Mouse (Mus musculus): ENCODE data around the gene Ablim1.

Gene Ablim1

DNA sequence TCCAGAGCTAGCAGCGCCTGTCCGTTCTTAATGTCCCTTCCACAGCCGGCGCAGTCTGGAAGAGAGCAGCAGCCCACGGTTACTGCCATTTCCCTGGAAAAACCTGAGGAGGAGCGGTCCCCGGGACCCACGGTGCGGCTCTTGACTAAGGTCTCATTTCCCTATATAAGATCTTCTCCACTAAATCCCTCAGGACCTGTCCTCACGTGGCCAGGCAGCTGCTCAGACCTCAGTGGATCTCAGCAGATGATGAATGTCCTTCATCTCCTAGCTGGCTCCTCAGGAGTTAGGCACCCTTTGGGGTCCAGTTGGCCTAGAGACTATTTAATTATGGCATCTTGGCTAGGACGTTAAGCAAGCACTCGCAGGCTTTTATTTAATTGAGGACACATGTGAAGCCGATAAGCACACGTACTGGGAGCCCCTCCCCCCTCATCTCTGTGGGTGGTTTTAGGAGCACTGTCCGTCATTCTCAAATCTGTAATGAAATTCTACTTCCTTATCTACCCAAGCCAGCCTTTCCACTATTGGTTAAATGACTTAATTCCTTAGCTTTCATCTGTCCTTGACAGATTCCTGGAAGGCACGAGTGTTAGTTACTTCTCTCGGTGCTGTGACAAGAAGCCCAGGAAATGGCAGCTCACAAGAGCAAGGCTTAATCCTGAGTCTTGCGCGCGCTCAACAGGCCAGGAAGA is 179.9 kb downstream of the Ablim1 start:
- intact Hi-C loops (cut with DNase I) = loop anchor here (5.0 to 10.0 kb wide), 2 partner anchors 192 to 220 kb away; no protein-coding TSS in a partner anchor

DNA sequence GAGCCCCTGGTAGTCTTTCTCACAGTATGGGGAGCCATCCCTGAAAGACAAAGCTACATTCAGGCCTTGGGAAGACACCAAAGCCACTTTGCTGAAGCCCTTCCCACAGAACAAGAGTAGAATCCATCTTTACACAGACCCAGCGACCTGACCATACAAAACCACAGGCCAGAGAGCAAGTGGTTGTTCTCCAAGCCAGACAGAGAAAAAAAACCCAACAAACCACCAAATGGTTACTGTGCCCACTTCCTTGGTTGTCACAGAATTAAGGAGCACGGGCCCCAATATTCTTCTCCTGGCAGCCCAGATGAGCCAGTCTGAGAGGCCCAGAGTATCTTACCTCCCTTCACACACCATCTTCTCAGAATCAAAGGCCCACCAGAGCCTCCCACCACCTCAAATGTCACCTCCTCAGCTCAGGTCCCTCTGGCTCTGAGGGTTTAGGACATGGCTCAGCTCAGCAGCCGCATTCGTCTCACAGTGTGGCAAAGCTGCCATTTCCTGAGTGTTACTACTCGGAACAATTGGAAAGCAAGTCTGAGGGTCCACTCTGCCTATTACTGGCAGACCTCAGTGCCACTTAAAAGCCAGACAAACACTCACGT is 181.7 kb downstream of the Ablim1 start:
- intact Hi-C loops (cut with DNase I) = loop anchor here (10.0 kb wide), 1 partner anchor 218 kb away; no protein-coding TSS in a partner anchor

DNA sequence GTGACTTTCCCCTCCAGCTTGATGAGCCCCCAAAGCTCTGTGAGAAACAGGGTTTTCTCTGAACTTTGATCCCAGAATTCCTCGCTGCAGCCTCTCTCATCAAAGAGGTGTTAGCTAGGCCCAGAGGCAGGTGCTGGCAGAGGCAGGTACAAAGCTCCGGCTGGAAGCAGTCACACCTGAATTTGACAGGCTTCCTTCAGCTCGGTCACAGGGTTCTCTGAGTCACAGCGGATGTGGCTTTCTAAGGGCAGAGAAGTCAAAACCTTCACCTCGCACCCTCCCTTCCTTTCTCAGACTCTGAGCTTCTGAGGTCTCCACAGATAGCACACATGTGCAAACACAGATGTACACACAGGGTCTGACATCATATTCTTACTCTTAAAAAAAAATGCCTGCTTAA is 182.4 kb downstream of the Ablim1 start:
- intact Hi-C loops (cut with DNase I) = loop anchor here (10.0 kb wide), 1 partner anchor 217 kb away; no protein-coding TSS in a partner anchor

DNA sequence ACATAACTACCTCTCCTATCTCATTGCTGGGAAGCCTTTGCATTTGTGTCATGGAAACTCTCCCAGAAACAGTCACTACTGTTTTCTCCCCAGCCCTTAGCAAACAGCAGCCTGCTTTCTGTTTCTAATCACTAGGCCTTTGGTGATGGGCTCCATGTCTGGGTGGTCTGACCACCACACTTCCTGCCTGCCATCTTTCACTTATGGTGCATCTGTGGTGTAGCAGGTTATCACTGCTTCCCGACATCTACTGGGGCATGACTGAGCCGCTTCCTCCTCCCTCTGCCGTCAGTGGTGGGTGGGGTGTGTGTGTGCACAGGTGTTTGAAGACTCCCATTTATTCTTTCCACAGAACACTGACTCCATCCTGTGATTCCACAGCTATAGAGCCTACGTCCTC is 183.4 kb downstream of the Ablim1 start:
- intact Hi-C loops (cut with DNase I) = loop anchor here (10.0 kb wide), 1 partner anchor 217 kb away; no protein-coding TSS in a partner anchor

DNA sequence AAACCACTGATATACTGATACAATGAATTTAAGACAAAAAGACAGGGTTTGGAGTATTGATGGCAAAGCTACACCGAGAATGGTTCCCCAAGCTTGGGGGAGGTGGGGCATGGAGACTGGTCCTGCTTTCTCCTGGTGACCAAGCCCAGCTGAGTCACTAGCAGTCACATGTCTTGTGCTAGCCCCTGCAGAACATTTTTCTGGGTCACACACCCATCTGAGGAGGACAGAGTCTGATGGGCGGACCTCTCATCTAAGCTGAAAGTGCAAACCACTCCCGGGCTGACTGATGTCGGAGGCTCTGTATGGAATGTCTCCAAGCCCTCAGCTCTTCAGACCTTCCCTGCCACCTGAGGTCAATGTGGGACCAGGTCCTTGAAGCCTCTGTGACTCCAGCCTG is 184.1 kb downstream of the Ablim1 start:
- intact Hi-C loops (cut with DNase I) = loop anchor here (10.0 kb wide), 1 partner anchor 216 kb away; no protein-coding TSS in a partner anchor

DNA sequence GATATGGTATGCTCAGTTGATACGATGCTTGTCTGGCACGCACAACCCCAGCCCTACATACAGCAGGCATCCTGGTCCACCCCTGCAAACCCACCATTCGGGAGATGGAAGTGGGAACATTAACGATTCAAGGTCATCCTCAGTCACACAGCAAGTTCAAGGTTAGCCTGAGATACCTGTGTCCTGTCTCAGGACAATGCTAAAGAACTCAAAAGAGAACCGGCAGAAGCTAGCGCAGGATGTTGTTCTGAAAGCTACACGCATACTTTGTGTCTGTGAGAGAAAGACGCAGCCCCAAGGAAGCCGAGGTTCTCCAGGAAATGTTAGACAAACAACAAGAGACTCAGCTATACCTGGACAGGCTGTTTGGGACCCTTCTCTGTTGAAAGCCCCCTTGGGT is 185.0 kb downstream of the Ablim1 start:
- intact Hi-C loops (cut with DNase I) = loop anchor here (10.0 kb wide), 1 partner anchor 215 kb away; no protein-coding TSS in a partner anchor

DNA sequence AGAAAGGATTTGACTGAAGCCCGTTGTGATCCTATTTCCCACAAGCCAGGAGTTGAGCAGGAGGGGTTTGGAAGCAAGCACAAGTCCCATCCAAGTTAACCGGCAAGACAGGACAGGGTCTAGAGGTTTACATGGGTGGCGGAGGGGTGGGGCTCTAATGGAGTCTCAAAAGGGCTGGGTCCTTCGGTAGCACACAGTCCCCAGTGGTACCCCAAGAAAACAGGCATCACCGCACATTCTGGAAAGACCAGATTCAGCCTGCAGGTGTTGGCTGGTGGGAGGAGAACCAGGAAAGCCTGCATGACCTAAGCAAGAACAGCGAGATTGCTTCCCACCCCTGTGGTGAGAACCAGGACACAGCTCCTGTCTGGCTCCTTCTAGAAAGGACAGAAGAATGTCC is 186.7 kb downstream of the Ablim1 start:
- intact Hi-C loops (cut with DNase I) = no loop called here

DNA sequence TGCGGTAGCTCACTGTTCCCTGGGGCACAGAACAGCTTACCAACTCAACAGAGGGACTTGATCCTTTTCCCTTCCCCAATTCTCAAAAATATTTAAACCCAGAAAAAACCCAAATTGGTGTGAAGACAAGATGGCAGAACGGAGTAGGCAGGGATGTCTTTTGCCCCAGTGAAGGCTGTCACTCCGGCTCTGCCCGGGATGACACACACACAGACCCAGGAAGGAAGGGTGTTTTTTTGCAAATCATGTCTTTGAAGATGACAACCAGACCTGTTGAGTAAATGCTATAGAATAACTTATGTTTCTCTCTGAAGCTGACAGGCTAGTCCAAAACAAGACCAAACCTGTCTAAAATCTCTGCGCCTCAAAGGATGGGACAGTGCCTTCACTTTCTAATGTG is 187.2 kb downstream of the Ablim1 start:
- intact Hi-C loops (cut with DNase I) = no loop called here

DNA sequence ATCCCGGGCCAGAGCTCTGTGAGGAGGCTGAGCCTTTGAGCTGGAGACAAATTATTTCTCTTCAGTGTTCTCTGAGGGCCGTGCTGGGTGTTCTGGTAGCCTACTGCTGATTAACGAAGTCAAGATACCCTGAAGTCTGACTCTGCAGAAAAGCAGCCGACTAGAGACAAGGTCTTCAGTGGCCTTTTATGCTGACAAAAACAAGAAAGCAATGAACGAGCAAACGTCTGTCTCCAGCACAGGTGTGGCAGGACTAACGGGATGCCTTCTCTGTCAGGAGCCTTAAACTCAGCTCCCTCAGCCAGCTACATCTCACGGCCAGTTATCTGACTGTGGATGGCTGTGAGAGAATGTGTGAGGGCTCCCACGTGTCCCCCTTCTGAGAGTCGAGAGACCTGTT is 187.8 kb downstream of the Ablim1 start:
- intact Hi-C loops (cut with DNase I) = no loop called here

DNA sequence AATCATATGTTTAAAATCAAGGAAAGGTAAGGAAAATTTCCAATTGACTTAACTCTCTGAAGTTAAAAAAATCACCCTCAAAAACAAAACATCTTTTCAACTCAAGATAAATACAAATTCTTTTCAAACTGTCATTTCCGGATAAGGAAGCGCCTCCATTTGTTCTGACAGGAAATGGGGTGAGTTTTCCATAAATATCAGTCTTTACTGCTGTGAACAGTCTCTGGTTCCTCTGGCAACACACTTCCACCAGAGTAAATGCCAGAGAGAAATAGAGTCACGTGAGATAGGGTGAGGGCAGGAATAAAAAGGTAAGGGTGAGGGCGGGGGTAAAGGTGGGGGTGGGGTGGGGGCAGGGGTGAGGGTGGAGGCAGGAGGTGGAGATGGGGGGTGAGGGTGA is 189.8 kb downstream of the Ablim1 start:
- intact Hi-C loops (cut with DNase I) = no loop called here

DNA sequence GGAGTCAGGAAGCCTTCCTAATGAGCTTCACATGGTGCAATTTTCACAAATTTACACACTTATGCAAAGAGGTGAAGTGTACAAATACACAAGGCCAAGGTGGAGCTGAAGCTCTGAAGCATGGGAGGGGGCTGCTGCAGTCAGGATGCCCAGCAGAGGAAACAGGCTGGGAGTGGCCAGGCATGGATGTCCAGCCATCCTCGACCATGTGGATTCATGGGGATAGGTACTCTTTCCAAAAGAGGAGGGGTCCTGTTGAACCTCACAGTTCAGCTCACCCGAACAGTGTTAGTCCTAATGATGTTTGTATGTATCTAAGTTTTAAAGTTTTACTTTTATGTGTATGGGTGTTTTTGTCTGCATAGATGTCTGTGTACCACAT is 190.6 kb downstream of the Ablim1 start:
- intact Hi-C loops (cut with DNase I) = no loop called here

DNA sequence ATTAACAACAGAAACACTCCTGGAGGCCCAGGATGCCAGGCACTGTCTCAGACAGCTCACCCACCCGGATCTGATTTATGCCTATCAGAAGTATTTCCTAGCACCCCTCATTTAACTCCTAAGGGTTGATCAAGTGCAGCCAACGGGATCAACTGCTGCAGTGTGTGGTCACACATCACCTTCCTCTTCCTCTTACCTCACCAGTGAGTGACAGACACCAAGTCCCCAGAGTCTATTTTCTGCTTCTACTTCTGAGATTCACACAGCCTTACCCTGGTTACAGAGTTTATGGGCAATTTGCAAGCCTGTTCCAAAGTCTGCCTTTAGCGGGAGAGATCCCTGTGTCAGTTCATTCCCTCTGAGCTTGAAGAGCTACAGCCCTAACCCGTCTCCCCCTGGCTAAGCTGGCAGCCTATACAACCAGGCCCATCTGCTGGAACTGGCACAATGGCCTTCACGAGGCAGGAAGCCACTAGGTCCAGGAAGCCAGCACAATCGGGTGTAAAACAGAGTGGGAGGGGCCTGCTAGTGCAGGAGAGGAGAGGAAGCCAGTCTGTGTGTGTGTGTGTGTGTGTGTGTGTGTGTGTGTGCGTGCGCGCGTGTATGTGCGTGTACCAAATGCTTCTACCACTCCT is 191.1 kb downstream of the Ablim1 start:
- intact Hi-C loops (cut with DNase I) = no loop called here

DNA sequence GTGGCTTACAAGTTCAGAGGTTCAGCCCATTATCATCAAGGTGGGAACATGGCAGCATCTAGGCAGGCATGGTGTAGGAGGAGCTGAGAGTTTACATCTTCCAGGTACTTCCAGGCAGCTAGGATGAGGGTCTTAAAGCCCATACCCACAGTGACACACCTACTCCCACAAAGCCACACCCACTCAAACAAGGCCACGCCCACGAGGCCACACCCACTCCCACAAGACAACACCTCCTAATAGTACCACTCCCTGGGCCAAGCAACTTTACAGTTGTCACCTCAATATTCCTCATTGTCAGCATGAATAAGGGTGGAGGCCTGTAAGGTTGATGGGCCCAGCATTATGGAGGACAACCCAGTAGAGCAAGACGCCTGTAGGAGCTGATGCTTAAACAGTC is 192.5 kb downstream of the Ablim1 start:
- intact Hi-C loops (cut with DNase I) = no loop called here

DNA sequence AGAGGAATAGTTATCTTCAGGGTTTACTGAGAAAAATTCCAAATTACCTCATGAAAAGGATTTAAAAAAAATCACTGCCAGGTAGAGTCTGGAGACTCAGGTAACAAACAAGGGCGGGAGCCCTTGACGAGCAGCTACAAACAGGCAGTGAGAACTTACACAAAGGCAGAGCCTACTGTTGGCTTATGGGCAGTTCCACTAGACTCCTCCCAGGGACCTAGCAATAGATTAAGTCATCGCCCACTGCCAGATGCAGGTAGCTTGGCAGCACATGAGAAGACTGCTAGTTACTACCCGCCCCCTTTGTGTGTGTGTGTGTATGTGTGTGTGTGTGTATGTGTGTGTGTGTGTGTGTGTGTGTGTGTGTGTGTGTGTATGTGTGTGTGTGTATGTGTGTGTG is 193.7 kb downstream of the Ablim1 start:
- intact Hi-C loops (cut with DNase I) = no loop called here

DNA sequence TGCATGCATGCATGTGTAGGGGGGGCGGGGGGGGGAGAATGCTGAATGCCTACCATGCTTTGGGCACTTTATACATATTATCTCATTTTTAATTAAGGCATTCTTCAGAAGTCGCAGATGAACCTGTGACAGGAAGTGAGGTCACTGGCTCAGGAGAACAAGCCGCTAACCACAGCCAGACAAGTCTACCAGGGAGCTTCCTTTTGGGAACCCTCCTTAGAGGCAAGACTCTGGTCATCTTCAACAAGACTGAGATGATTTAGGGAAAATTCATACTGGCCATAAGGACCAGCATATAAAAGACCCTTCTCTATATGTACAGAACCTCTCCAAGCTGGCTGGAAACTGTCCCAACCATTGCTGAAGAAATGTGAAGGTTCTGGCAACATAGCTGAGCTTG is 195.1 kb downstream of the Ablim1 start:
- intact Hi-C loops (cut with DNase I) = no loop called here

DNA sequence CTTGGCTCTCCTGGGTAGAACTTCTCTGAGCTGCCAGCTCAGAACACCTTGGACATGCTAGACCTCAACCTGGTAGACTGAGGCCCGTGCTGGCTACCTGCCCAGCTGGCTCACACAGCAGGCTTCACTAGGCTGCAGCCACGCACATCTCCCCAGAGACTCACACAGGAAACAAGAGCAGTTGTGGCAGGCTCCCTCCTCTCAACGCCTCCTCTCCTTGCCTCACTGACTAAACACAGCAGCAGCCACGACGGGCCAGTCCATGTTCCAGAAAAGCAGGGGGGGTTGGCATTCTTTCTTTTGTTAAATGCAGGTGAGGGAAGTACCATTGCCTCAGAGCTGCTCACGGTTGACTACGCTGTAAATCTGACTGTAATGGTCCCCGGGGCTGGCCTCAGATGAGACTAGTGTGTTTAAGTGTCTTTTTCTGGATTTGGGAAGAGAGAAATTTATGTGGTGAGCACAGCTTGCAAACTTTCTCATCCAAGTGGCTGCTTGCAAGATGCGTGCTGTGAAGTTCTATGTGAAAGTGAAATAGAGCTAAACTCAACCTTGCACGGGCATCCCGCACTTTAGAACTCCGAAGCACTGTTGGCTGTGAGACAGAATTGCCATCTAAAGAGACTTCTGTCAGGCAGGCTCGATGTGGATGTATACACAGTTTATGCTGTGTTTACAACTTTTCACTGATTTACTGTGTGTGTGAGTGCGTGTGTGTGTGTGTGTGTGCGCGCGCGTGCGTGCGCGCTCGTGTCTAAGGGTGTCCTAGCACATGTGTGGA is 195.7 kb downstream of the Ablim1 start:
- intact Hi-C loops (cut with DNase I) = no loop called here

DNA sequence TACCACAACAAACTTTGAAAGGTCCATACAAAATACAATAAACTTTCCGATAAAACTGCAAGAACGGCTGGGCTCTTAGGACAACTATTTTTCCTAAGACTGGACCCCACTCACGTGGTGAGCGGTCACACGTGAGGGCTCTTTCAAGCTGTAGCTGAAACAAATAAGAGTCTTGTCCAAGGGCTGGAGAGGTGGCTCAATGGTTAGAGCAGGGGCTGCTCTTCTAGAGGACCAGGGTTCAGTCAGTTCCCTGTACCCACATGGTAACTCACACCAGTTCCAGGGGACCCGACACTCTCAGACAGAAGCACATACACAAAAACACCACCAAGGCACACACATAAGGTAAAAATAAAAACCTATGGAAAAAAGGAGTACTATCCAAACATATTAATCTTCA is 197.0 kb downstream of the Ablim1 start:
- intact Hi-C loops (cut with DNase I) = no loop called here

DNA sequence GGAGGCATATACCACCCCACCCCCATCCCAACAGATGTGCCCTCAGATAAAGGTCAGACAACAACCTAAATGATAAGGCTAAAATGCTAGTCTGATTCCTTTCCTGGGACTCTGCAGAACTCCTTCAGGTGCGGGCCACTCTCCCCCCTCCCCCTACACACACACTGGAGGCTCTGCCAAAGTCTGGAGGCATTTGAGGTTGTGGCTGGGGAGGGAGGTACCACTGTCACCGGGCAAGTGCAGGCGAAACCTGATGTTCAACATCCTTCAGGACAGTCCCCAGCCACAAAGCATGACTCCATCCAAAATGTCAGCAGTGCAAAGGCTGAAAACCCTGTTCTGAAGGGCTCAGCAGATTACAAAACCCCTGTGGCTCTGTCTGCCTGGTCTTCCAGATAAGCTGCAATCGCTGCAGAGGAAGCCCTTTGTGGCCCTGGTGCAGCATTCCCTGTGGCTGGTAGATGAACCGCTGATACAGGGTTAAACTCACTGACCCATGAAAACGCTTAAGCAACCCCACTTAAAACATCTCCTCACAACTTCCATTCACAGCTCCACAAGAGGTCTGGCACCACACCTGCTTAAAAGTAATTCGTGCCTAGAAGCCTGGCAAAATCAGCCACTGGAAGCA is 197.7 kb downstream of the Ablim1 start:
- intact Hi-C loops (cut with DNase I) = no loop called here

DNA sequence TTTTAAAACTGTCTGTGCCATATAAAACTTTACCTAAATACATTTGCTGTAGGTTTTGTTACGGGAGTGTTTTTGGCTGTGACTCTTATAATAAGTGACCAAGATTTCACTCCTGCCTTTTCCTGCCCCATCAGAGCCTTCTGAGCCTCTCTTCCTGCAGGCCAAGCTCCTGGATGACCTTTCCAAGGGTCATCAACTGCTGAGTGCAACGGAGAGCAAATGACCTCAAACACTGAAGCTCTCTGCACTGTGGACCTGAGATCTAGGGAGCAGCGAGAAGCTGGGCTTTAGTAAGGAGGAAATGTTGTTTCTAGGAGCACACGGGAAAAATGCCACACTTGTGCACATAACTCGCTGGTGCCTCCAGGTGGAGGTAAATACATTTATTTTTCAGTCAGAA is 199.0 kb downstream of the Ablim1 start:
- intact Hi-C loops (cut with DNase I) = no loop called here

DNA sequence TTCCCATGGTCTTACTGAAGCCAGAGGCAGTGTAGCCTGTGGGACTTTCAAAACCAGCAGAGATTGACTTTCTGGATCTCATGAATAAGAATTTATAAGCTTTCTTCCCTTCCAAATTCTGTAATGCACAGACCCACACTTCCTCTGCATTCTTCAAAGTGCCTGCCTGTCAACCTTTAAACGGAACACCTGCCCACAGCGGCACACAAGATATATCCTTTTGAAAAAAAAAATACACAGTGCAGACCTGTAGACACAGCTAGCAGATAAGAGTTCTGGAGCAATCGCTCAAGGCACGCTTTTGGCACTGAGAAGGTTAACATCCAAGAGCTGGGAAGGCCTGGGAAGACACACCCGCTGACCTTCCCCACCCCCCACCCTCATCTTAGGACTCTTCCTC is 199.8 kb downstream of the Ablim1 start:
- intact Hi-C loops (cut with DNase I) = no loop called here

DNA sequence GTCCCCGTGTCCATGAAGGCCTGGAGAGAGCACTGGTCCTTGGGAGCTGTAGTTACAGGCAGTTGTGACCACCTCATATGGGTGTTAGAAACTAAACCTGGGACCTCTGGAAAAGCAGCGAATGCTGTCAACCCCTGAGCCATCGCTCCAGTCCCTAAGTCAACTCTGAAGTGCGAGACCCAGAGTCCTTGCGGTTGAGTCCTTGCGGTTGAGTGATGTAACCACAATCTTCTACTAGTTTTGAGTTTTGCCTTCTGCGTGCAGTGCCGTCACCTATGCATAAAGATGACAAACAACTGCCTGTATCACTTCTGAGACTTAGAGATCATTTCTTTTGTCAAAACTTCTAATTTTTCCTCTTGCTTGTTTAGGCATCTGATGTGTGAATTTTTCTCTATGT is 200.7 kb downstream of the Ablim1 start:
- intact Hi-C loops (cut with DNase I) = no loop called here
